Mouse (Mus musculus) megakaryocyte, embryonic 14.5 days (primary cell): ENCODE results near the gene Kcnma1.

Source experiments
- FLI1 ChIP-seq: IDR thresholded peaks from 2 replicates; pipeline ENCODE4 v1.6.1; 2012; ENCODE audit warnings: low read length, inconsistent platforms, mixed read lengths
- GATA1 ChIP-seq: IDR thresholded peaks from 3 replicates; pipeline ENCODE4 v1.6.1; 2012; ENCODE audit warnings: mixed read lengths, low read length, inconsistent platforms, borderline replicate concordance

DNA sequence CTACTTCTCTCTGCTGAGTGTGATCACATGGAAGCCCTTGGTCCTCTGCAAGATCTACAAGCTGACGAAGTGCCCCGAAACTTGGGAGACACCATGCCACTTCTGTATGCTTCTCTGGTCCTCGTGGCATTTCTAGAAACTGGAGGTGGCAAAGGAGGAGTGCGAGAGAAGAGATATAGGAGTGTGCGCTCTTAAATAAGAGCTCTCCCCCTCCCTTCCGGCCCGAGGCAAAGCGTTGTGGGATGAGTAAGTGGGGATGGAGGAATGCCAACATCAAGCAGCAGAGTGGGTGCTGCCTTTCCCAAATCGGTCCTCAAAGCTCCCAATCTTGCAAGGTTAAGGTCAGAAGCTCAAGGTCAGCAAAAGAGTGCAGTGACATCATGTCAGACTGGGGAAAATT lies 426.8 kb downstream of the Kcnma1 start:
- no peak for TF ChIP-seq GATA1
- TF ChIP-seq FLI1, result no peak
